Mouse (Mus musculus): Measurements from ENCODE around the gene Tufm. TPM values are rescaled to one million over a fixed set of nuclear protein-coding genes. Genes with fewer than 3 reads are reported as not detected.
"Not testable (repeated sequence)": the region's sequence is repeated elsewhere in the genome, so short reads cannot be mapped to it uniquely, and the experiment has no call there.

The Tufm gene
- polyA plus RNA-seq, 1 experiment from 2014 or later = 129 TPM

GRCm38 (mm10) chr7:126481699-126482098 is 5.5 kb upstream of the Tufm start:
- no peak overlapping the region for H3K27ac ChIP-seq
- H3K36me3 ChIP-seq = no peaks in the 10 kb centered on the region
- peak overlapping the region; percentile 74 for H3K4me2 ChIP-seq
- H3K4me1 ChIP-seq = peaks cover 18% of the 10 kb centered on the region
- H3K27me3 ChIP-seq (replicated peaks) = no peaks in the 10 kb centered on the region
- no peak overlapping the region for H3K9ac ChIP-seq
- 15% methylated on average over 5 of the region's 5 CpGs for WGBS (ENCODE audit: insufficient replicate concordance)
- H3K9me3 ChIP-seq (replicated peaks) = no peaks in the 10 kb centered on the region
- no peak for ATAC-seq
- no peak overlapping the region for H3K4me3 ChIP-seq

- under 1% methylated on average over 23 of the region's 23 CpGs for WGBS (ENCODE audit: insufficient replicate concordance)
- ATAC-seq = peak; percentile 81
- H3K9me3 ChIP-seq (replicated peaks) = no peaks in the 10 kb centered on the region
- 0 out of 2 replicates have a peak overlapping the region, but pooled peaks have one; percentile 39 for H3K9ac ChIP-seq
- H3K4me1 ChIP-seq = peaks cover 15% of the 10 kb centered on the region
- H3K36me3 ChIP-seq = no peaks in the 10 kb centered on the region
- peak overlapping the region; percentile 74 for H3K4me2 ChIP-seq
- peak overlapping the region; percentile 43; the same call in 1 of the 2 replicates for H3K27ac ChIP-seq
- H3K27me3 ChIP-seq (replicated peaks) = no peaks in the 10 kb centered on the region
- peak overlapping the region; percentile 41 for H3K4me3 ChIP-seq
Measured at GRCm38 (mm10) chr7:126482392-126482871, 4.7 kb upstream of the Tufm start.

- H3K4me2 ChIP-seq = peak overlapping the region; percentile 79
- H3K27ac ChIP-seq = peak overlapping the region; percentile 83
- H3K27me3 ChIP-seq (replicated peaks); H3K9me3 ChIP-seq (replicated peaks): not testable (repeated sequence)
- peaks cover 44% of the 10 kb centered on the region for H3K36me3 ChIP-seq
- ATAC-seq = peak; percentile 8
- peak overlapping the region; percentile 81 for H3K4me3 ChIP-seq
- peaks cover 32% of the 10 kb centered on the region for H3K4me1 ChIP-seq
- WGBS (ENCODE audit: insufficient replicate concordance) = 6% methylated on average over 25 of the region's 25 CpGs
- H3K9ac ChIP-seq = peak overlapping the region; percentile 81
Measured at GRCm38 (mm10) chr7:126487617-126488385, 640 bp downstream of the Tufm start.

GRCm38 (mm10) chr7:126491005-126491404 is 3.8 kb downstream of the Tufm start:
- H3K9me3 ChIP-seq (replicated peaks) = no peaks in the 10 kb centered on the region
- H3K9ac ChIP-seq = no peak overlapping the region
- no peak overlapping the region for H3K4me2 ChIP-seq
- H3K27me3 ChIP-seq (replicated peaks) = no peaks in the 10 kb centered on the region
- peaks cover 50% of the 10 kb centered on the region for H3K4me1 ChIP-seq
- 63% methylated on average over 1 of the region's 1 CpGs for WGBS (ENCODE audit: insufficient replicate concordance)
- no peak overlapping the region for H3K27ac ChIP-seq
- no peak overlapping the region for H3K4me3 ChIP-seq
- ATAC-seq = no peak
- peaks cover 76% of the 10 kb centered on the region for H3K36me3 ChIP-seq

- WGBS (ENCODE audit: insufficient replicate concordance) = 73% methylated on average over 11 of the region's 11 CpGs
- H3K4me2 ChIP-seq = no peak overlapping the region
- no peak overlapping the region for H3K4me3 ChIP-seq
- H3K9ac ChIP-seq = no peak overlapping the region
- ATAC-seq = no peak
- peaks cover 85% of the 10 kb centered on the region for H3K36me3 ChIP-seq
- 0 out of 2 replicates have a peak overlapping the region, but pooled peaks have one; percentile 14 for H3K27ac ChIP-seq
- no peaks in the 10 kb centered on the region for H3K9me3 ChIP-seq (replicated peaks)
- H3K27me3 ChIP-seq (replicated peaks) = no peaks in the 10 kb centered on the region
- peaks cover 45% of the 10 kb centered on the region for H3K4me1 ChIP-seq
Measured at GRCm38 (mm10) chr7:126491973-126492372, 4.8 kb downstream of the Tufm start.

GRCm38 (mm10) chr7:126494120-126494519 is 7.0 kb downstream of the Tufm start:
- peak; percentile 55 for ATAC-seq
- Histone ChIP-seq H3K9ac (no peak overlapping the region), H3K9me3 (replicated peaks) (no peaks in the 10 kb centered on the region), H3K4me1 (peaks cover 44% of the 10 kb centered on the region), H3K36me3 (peaks cover 100% of the 10 kb centered on the region), H3K4me2 (no peak overlapping the region), H3K27me3 (replicated peaks) (no peaks in the 10 kb centered on the region), H3K27ac (peak overlapping the region; percentile 30; the same call in 1 of the 2 replicates), H3K4me3 (no peak overlapping the region)
- 77% methylated on average over 6 of the region's 6 CpGs for WGBS (ENCODE audit: insufficient replicate concordance)

GRCm38 (mm10) chr7:126496475-126496874 is 9.3 kb downstream of the Tufm start:
- H3K4me1 ChIP-seq = peaks cover 67% of the 10 kb centered on the region
- H3K27me3 ChIP-seq (replicated peaks) = no peaks in the 10 kb centered on the region
- ATAC-seq = no peak
- no peak overlapping the region for H3K9ac ChIP-seq
- peaks cover 99% of the 10 kb centered on the region for H3K36me3 ChIP-seq
- H3K4me3 ChIP-seq = no peak overlapping the region
- H3K4me2 ChIP-seq = no peak overlapping the region
- no peak overlapping the region for H3K27ac ChIP-seq
- no peaks in the 10 kb centered on the region for H3K9me3 ChIP-seq (replicated peaks)
- 85% methylated on average over 5 of the region's 5 CpGs for WGBS (ENCODE audit: insufficient replicate concordance)

GRCm38 (mm10) chr7:126497966-126498365 is 10.8 kb downstream of the Tufm start:
- Histone ChIP-seq H3K4me2 (no peak overlapping the region), H3K9me3 (replicated peaks) (no peaks in the 10 kb centered on the region), H3K4me3 (no peak overlapping the region), H3K36me3 (peaks cover 84% of the 10 kb centered on the region), H3K9ac (no peak overlapping the region), H3K27ac (no peak overlapping the region), H3K4me1 (peaks cover 55% of the 10 kb centered on the region), H3K27me3 (replicated peaks) (no peaks in the 10 kb centered on the region)
- WGBS (ENCODE audit: insufficient replicate concordance) = 94% methylated on average over 12 of the region's 12 CpGs
- ATAC-seq = no peak

GRCm38 (mm10) chr7:126499416-126499815 is 12.3 kb downstream of the Tufm start:
- no peaks in the 10 kb centered on the region for H3K27me3 ChIP-seq (replicated peaks)
- H3K4me1 ChIP-seq = peaks cover 49% of the 10 kb centered on the region
- WGBS (ENCODE audit: insufficient replicate concordance) = 91% methylated on average over 7 of the region's 7 CpGs
- no peak overlapping the region for H3K4me3 ChIP-seq
- no peak overlapping the region for H3K27ac ChIP-seq
- no peak for ATAC-seq
- no peak overlapping the region for H3K4me2 ChIP-seq
- H3K9me3 ChIP-seq (replicated peaks) = no peaks in the 10 kb centered on the region
- peaks cover 70% of the 10 kb centered on the region for H3K36me3 ChIP-seq
- H3K9ac ChIP-seq = no peak overlapping the region

GRCm38 (mm10) chr7:126501684-126502022 is 14.5 kb downstream of the Tufm start:
- peak overlapping the region; percentile 100 for H3K4me3 ChIP-seq

GRCm38 (mm10) chr7:126502023-126502741 is 15.0 kb downstream of the Tufm start:
- WGBS (ENCODE audit: insufficient replicate concordance) = under 1% methylated on average over 55 of the region's 57 CpGs
- peak; percentile 81 for ATAC-seq
- no peaks in the 10 kb centered on the region for H3K27me3 ChIP-seq (replicated peaks)
- H3K9ac ChIP-seq = peak overlapping the region; percentile 100
- H3K9me3 ChIP-seq (replicated peaks) = no peaks in the 10 kb centered on the region
- H3K4me2 ChIP-seq = peak overlapping the region; percentile 84
- H3K27ac ChIP-seq = peak overlapping the region; percentile 100
- H3K4me1 ChIP-seq = peaks cover 41% of the 10 kb centered on the region
- peak overlapping the region; percentile 100 for H3K4me3 ChIP-seq
- H3K36me3 ChIP-seq = peaks cover 42% of the 10 kb centered on the region

More at GRCm38 (mm10) chr7:126501684-126502022, 14.5 kb downstream of the Tufm start:
- WGBS (ENCODE audit: insufficient replicate concordance) = 3% methylated on average over 9 of the region's 9 CpGs
- ATAC-seq = no peak
- Histone ChIP-seq H3K36me3 (peaks cover 47% of the 10 kb centered on the region), H3K9me3 (replicated peaks) (no peaks in the 10 kb centered on the region), H3K4me1 (peaks cover 41% of the 10 kb centered on the region), H3K4me2 (peak overlapping the region; percentile 84), H3K9ac (peak overlapping the region; percentile 100), H3K27me3 (replicated peaks) (no peaks in the 10 kb centered on the region), H3K27ac (peak overlapping the region; percentile 100)

GRCm38 (mm10) chr7:126502751-126503150 is 15.6 kb downstream of the Tufm start:
- WGBS (ENCODE audit: insufficient replicate concordance) = under 1% methylated on average over 40 of the region's 40 CpGs
- H3K9ac ChIP-seq = peak overlapping the region; percentile 100
- no peaks in the 10 kb centered on the region for H3K9me3 ChIP-seq (replicated peaks)
- H3K4me3 ChIP-seq = peak overlapping the region; percentile 100
- peak overlapping the region; percentile 84 for H3K4me2 ChIP-seq
- peaks cover 38% of the 10 kb centered on the region for H3K4me1 ChIP-seq
- peak overlapping the region; percentile 100 for H3K27ac ChIP-seq
- ATAC-seq = no peak
- peaks cover 36% of the 10 kb centered on the region for H3K36me3 ChIP-seq
- H3K27me3 ChIP-seq (replicated peaks) = no peaks in the 10 kb centered on the region

All from liver, embryonic 12.5 days (tissue).